Mouse (Mus musculus): Measurements from ENCODE around the gene Slc5a3.
"Not testable (repeated sequence)": the region's sequence is repeated elsewhere in the genome, so short reads cannot be mapped to it uniquely, and the experiment has no call there.

Gene Slc5a3

DNA sequence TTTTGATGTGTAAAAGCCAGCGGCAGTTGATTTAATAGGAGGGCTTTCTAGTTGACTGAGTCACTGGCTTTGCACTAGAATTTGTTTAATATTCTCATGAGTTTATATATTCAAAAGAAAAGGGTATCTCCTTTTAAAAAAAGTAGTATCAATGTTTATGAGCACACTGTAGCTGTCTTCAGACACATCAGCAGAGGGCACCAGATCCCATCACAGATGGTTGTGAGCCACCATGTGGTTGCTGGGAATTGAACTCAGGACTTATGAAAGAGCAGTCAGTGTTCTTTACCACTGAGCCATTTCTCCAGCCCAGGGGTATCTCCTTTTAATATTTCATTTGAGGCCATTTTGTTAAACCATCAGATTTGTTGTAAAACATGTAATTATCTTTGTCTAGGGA, 4.7 kb downstream of the Slc5a3 start:
- no peak for DNase-seq (ENCODE audit: low spot score)

DNA sequence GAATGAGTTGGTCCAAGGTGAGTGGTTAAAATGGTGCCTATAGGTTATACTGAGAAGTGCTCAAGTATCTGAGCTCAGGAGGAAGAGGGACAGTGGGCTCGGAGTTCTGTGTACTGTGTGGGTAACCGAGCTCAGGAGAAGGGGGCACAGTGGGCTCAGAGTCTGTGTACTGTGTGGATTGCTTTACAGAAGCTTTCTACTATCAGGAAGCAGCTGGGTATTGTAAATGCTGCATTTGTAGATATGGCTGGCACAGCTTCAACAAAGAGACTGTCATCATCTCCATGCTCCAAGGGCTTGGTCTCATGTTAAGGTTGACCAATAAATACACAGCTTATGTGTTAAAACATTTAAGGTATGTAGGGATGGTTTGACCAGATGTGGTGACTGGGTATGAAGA, 6.7 kb downstream of the Slc5a3 start:
- DNase-seq (ENCODE audit: low spot score), result no peak

DNA sequence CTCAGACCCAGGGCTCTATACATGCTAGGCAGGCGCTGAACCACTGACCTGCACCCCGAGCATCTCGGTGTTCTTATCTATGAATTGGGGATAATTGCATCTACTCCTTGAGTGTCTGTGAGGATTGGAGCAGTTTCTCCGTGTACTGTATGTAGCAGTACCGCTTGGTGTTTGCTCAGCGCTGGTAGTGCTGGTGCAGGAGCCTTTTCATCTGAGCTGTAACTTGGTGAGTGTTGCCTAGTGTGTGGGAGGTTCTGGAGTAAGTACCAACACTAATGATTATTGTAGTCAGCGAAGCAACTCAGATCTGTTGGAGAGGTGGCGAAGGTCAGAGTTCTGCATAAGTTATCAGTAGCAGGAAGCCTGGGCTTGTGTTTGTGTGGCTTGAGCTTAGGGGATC, 12.2 kb downstream of the Slc5a3 start:
- no peak for DNase-seq (ENCODE audit: low spot score)

DNA sequence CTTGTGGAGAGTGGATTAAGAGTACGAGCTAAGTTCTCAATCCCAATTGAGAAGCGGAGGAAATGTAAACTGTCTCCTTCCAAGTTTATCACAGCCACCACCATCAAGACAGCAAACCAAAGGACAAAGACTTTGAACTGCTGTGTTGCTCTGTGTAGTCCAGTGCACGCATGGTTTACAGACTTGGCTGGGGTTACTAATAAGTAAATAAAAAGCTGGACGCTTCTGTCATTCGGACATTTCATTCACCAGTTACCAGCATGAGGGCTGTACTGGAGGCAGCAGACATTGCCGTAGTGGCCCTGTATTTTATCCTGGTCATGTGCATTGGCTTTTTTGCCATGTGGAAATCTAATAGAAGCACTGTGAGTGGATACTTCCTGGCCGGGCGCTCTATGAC, 18.7 kb downstream of the Slc5a3 start:
- DNase-seq (ENCODE audit: low spot score), result no peak

DNA sequence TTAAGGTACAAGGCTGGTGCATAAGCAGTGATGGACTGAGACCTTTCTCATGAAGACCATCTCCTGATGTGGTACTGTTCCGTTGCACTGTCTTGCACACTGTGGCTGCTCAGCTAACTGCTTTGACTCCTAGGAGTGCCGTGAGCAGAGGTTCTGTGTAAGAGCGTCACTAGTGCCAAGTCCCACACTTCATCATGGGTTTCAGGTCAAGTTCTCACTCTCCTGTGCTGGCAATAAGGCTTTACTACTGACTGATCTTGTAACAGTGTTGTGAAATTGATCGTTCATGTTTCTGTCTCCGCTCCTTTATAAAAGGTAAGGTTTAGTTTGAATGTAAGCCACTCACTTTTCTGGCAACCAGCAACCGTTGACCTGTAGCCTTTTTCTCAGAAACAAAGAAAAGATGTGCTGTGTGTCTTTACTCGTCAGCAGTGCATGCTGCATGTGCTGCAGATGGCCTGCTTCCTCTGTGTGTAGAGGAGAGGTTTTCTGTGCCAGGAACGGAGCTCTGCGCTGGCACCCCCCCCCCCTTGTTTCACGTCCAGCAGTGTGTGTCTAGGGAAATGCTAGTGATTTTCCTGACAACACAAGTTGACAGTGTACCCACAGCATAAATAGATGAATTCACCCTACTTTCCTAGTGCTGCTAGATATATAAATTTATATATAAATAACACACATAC, 25.8 kb downstream of the Slc5a3 start:
- DNase-seq (ENCODE audit: low spot score), result no peak

DNA sequence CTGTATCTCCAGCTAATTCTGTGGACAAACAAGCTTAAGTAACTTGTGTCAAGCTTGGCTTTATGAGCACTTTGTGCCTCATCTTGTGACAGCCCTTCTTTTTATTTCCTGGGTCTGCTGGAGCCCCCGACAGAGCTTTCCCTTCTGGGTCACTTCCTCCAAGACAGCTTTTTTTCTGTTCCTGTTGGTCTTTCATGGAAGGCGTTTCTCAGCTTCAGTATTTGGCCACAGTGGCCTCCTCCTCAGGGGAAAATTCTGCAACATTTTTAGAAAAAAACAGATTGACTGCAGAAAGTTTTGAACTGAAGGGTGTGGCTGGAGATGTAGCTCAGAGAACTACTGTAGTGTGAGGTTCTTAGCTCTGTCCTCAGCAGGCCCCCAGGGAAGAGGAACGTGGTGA, 31.1 kb downstream of the Slc5a3 start:
- DNase-seq (ENCODE audit: low spot score), result no peak

DNA sequence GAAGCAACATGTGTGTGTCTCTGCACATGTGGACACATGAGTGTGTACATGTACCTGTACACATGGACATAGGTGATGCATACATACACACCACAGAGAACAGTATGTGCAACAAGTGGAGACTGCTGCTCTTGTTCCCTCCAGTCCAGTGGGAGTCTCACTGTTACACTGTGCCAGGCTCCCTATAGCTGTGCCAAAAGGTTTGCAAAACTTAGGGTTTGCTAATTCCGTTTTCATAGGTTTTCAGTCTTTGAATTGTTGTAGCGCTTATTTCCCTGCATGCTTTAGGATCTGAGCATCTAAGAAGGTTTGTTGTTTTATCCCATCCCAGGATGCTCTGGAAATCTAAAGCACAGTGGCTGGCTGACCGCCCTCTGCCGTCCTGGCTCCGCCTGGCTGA, 33.8 kb downstream of the Slc5a3 start:
- DNase-seq (ENCODE audit: low spot score), result no peak

DNA sequence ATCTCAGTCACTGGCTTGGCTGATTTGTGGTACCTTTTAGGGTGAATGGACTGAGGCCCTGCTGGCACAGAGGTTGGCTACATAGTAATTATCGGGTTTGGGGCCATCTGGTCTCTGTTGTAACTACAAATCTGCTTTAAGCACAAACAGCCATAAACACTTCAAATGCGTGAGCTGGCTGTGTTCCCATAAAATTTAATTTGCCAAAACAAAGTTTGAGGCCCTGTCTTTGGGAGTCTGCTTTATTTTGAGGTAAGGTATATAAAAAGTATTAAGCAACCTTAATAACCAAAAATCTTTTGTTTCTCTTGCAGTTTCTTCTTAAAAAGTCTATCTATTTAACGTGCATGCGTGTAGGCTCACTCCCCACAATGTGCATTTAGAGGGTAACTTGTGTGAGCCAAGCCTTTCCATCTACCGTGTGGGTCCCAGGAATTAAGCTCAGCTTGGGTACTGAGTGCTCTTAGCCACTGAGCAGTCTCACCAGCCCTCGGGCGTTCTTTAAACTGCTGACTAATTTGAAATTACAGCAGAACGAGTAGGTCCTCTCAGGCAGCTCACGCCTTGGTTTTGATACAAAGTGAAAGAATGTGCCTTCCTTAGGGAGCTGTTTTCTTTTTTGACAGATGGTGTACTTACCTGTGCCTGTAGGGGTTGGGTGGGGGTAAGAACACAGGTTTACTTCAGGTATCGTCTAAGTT, 40.4 kb downstream of the Slc5a3 start:
- no peak for DNase-seq (ENCODE audit: low spot score)

DNA sequence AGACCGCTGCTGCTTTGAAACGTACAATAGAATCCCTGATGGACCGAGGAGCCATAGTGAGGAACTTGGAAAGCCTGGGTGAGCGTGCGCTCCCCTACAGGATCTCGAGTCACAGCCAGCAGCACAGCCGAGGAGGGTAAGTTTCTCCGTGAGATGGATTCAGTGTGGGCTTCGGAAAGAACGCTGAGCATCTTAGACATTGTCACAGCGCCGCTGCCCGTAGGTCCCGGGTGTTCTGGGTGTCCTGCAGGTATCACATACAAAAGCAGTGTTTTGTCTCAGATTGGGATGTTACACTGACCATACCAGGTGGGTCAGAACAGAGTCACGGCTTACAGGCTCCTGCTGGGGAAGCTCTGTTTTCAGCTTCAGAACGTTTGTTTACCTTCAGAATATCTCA, 41.5 kb downstream of the Slc5a3 start:
- no peak for DNase-seq (ENCODE audit: low spot score)

DNA sequence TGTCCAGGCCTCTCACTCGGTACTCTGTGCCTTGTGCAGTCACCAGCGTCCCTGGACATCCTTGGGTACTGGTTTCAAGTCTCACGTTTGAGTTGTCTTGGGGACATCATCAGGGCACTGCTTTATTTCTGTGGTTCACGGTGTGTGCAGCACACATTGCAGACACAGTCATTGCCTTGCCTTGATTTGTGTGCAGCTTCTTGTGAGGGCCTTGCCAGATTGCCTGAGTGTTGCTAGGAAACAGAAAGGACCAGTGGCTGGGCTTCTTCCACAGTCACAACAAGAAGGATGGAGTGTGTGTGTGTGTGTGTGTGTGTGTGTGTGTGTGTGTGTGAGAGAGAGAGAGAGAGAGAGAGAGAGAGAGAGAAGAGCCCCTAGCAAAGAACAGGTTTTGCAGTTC, 42.0 kb downstream of the Slc5a3 start:
- DNase-seq (ENCODE audit: low spot score), result no peak

DNA sequence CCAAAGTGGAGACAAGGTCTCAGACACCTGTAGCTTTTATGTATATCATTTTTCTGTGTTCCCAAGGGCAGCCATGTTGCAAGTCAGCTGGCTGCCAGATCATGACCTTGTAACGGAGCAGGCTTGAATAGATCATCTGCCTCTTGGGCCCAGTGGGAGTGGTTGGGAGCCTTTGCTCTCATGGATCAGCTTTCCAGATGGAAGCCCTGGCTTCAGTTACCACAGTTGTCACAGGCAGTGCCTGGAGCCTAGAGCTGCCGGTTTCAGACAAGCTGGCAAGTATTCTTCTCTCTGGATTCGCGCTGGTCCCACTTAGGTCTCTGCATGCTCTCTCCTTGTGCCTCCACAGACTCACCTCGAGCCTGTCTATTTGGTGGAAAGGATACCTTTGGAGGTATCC, 44.0 kb downstream of the Slc5a3 start:
- DNase-seq (ENCODE audit: low spot score), result no peak

DNA sequence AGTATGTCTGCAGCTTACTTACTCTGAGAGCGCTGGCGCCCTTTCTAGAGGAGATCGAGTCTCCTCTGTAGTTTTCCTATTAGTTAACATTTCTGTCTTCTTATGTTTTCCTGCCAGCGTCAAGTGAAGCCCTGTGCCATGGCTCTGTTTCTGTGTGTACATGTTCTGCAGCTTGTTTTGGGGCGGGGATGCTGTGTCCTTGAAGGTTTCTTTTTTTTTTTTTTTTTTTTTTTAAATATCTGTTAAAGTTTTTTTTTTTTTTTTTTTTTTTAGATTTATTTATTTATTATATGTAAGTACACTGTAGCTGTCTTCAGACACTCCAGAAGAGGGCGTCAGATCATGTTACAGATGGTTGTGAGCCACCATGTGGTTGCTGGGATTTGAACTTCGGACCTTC, 44.8 kb downstream of the Slc5a3 start:
- DNase-seq (ENCODE audit: low spot score), result not testable (repeated sequence)

DNA sequence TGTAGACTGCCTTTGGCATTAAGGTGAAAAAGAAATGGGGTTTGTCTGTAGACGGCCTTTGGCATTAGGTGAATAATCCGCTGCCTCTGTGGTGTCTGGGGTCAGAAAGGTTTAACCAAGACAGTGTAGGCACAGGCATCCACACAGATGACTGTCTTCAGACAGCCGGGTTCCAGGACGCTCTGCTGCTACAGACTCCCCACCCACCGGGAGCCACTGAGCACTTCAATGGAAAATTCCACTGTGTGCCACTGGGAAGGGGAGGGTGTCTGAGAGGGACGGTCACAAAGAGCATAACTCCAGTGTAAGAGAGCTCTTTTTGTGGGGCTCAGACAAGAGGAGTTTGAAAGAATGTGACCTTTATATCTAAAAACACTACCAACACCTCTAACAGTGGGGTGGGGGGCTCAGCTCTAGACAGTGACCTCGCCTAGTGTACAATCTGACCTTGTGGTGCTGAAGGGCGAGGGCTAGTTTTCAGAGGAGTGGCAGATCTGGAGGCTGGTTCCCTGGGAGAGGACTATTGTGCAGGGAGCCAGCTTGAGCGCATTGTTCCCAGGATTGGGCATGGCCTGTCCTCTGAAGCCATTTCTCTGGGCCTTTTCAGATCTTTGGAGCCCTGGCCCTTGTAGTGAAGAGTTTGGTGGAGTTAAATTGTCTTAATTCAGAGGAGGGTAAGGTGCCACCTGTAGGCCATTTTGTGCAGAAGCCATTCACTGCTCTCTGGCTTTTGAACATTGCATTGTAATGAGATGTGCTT, 45.6 kb downstream of the Slc5a3 start:
- DNase-seq (ENCODE audit: low spot score), result no peak

DNA sequence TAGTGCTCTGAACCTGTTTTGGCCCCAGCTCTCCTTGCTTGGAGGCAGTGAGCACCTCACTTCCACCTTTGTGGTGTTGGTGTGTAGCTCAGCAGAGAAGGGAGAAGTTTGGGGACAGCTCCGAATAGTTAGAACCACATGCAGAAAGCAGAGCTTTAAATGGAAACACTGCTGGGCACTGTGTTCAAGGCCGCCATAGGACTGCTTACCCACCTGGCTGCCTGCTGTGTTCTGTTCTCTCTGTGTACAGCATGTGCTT, 46.1 kb downstream of the Slc5a3 start:
- DNase-seq (ENCODE audit: low spot score), result no peak

DNA sequence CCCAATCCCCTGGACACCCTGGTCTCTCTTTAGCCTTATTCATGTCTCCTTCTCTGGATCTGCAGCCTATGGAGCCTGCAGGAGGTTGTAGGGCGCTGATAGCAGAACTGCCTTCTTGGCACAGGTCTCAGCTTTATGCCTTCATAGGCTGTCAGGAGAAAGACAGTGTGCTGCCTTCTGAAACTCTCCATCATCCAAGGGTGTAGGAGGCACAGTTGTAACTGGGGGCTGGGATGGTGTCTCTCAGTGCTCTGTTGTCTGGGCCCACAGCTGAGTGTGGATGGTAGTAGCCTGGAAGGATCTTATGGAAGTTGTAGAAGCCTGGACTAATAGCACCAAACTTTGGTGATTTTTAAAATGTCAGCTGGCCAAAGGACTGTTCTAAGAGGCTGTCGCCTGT, 46.8 kb downstream of the Slc5a3 start:
- DNase-seq (ENCODE audit: low spot score), result no peak

DNA sequence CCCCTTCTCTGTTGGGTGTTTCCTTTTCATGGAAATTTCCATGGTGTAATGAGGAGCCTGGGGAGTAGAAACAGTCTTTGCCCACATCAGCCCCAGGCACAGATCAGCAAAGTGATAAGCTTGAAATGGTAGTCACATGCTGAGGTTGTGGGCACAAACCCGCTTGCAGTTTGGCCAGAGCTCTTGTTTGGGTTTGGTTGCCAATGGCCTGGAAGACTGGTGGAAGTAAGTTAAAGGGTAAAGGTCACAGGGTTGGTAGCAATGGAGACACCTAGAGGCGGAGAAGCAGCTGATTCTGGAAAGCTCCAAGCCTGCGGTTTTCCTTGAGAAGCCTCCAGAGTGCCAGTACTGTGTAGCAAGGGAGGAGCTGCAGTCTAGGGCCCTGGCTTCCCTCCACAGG, 47.5 kb downstream of the Slc5a3 start:
- DNase-seq (ENCODE audit: low spot score), result no peak

DNA sequence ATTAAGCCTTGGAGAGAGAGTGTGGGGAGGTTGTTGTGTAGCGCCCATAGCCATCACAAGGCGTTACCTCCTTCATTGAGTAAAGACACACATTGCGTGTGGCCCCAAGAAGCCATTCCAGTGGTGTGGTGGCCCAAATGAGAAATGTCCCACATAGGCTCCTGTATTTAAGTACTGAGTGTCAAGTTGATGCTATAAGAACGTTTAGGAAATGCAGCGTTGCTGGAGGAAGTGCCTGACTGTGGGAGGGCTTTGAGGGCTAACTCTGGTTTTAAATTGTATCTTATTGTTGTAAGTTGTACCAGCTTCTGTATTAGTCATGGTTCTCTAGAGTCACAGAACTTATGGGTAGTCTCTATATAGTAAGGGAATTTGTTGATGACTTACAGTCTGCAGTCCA, 49.2 kb downstream of the Slc5a3 start:
- no peak for DNase-seq (ENCODE audit: low spot score)

DNA sequence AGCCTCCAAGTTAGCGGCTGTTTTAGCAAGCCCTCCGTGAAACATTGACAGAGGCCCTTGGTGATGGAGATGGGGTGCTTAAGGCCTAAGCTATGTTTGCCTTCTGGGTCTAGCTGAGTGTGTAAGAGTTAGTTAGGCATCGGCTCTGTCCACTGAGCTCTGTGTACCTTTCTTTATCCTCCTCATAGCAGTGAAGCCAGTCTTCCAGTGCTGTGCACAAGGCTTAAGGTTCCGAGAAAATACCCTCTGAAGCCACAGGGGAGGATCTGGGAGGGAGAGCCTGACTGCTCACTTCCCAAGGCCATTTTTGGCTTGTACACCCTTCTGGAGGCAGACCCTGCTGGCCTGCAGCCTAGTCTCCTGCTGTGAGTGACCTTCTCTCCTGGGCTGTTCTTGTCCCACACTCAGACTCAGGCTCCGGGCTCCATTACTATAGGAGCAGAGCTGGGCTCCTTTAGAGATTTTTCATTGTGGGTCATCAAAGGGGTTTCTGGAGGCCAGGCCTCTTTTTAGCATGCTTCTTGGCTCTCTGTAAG, 56.7 kb downstream of the Slc5a3 start:
- peak; percentile 78 for DNase-seq (ENCODE audit: low spot score)

DNA sequence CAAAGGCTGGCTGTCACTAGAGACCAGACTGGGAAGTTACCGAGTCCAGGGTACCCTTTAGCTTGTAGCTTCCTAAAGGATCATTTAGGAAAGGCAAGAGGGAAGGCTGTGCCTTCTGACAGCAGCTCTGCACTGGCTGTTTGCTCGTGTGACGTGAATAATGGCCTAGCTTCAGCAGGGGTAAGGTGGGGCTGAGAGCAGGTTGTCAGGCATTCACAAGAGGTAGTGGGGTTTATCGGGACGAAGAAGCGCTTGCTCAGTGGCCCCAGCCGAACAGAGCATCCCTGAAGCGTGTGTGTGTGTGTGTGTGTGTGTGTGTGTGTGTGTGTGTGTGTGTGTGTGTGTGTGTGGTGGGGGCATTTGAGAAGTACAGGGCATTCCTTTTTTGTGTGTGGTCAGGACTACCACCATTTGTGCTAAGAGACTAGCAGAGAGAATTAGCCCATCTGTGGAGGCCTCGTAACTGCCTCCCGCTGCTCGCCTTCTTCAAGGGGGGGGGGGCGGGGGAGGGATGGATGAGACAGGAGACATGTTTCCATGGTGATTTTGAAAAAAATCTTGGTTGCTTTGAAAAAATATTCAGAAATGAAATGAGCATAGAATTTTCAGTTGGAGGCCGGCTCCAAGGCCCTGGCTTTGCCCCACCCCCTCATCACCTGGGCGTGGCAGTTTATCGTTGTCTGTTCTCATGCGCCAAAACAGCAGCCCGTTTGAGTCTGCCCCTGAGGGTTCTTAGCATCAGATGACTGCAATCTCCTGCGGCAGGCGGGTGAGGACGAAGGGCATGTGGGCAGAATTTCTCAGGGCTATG, 57.7 kb downstream of the Slc5a3 start:
- DNase-seq (ENCODE audit: low spot score), result peak; percentile 67

DNA sequence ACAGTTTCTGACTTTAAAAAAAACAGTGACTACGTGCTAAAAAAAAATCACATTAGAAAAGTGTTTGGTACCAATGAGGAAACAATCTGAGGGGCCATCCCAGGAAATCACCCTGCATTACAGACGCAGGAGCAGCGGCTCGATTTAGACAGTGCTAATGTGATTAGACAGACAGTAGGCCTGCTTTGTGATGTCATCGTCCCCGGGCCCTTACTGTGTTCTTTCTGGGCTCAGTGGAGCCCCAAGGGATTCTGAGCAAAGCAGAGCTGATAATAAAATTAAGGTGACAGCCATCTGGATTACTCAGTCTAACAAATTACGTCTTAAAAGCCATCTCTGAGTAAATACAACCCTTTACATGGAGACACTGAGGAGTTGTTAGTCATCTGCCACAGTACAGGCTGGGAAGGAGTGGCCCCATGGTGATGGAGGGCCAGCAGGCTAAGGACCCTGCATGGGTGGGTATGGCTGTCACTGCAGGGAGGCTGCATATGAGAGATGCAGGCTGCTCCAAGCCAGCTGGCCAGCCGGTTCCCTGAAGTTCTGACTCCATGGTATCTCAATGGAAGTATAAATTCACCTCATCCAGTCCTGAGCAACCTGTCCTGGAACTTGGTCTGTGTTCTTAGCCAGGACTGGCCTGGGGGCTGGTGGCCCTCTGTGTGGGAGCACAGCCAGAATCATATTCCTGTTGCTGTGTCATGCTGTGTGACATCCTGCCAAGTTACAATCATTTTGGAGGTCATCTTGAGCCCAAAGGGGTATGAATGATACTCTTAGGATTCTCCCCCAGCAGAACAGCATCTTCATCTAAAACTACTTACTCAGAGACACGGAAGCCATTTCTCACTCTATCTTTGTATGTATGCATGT, 59.5 kb downstream of the Slc5a3 start:
- DNase-seq (ENCODE audit: low spot score), result no peak

DNA sequence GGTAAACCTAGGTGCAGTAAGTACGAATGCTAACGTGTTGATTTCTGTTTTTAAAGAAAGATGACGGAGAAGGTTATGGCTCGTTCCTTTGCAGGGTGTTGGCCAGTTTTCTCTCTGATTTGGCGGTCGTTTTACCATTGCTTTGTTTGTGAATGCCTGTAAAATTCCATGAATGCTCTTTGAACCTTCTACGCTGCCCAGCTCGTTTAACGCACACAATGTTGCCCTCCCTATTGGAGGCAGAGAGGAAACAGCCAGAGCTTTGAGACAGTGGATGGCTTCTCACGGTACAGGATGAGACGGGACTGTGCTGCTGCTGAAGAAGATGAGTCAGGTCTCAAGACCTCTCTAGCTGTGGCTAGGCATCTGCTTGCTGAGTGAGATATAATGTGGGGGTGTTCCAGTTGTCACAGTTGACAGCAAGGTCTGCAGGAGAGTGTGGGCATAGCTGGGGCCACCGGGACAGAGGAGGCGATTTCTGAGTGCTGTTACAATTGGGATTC, 60.9 kb downstream of the Slc5a3 start:
- no peak for DNase-seq (ENCODE audit: low spot score)
